19 mouse cellular contexts compared by ENCODE assay signal in the genomic region with DNA sequence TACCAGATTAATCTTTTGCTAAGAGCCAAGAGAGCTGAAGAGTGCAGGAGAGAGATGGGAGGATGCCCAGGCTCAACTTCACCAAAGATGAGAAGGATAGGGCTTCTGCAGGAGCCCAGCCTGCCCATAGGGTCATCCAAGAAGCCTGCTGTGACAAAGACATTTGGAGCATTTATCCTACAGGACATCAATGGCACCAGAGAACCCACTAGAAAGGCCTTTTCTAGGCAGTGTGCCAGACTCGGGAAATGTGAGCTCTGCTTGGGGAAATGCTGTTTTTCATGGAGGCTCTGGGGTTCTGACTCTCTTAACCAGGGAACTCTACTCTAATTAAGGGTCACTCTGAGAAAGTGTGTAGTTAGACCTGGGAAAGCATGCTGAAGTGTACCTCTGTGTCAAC.
A peak's percentile ranks its signal among the peaks of the same experiment; 100 is the strongest.
DNase-seq lines count a peak whose midpoint lies in the region; ATAC-seq and TF ChIP-seq lines count a peak whose summit lies in the region.
"Had no signal": no experiment of that assay in that cellular context is flagged by ENCODE, and none has a peak within 500 bp of the region (broad histone marks: within the 10 kb centered on the region; RNA-seq: fewer than 3 reads in every experiment).

No protein-coding gene starts in this region.

- H3K9me3 ChIP-seq in embryonic facial prominence, embryonic 12.5 days, result no peaks in the 10 kb centered on the region
- H3K9me3 ChIP-seq in embryonic facial prominence, embryonic 10.5 days, result no peaks in the 10 kb centered on the region
- no peaks in the 10 kb centered on the region for H3K9me3 ChIP-seq in lung, embryonic 16.5 days (ENCODE audit: control insufficient read depth, low read length)
- no peaks in the 10 kb centered on the region for H3K9me3 ChIP-seq in limb, embryonic 14.5 days (ENCODE audit: control insufficient read depth, low read length)
- H3K9me3 ChIP-seq: forebrain, embryonic 15.5 days; heart, embryonic 12.5 days; hindbrain, embryonic 12.5 days; midbrain, embryonic 13.5 days; neural tube, embryonic 12.5 days had no signal

- no peak overlapping the region for H3K27ac ChIP-seq in embryonic facial prominence, embryonic 12.5 days
- no peak overlapping the region for H3K27ac ChIP-seq in embryonic facial prominence, embryonic 10.5 days (replicated peaks)
- H3K27ac ChIP-seq in lung, embryonic 16.5 days (ENCODE audit: low read length), result peak overlapping the region; percentile 43
- H3K27ac ChIP-seq in limb, embryonic 14.5 days (replicated peaks; ENCODE audit: low read depth, low read length), result no peak overlapping the region
- no peak overlapping the region for H3K27ac ChIP-seq in layer of hippocampus, adult 2 months
- H3K27ac ChIP-seq: forebrain, embryonic 15.5 days; hindbrain, embryonic 12.5 days; midbrain, embryonic 13.5 days; neural tube, embryonic 12.5 days had no signal

- no peak overlapping the region for H3K9ac ChIP-seq in embryonic facial prominence, embryonic 12.5 days
- H3K9ac ChIP-seq in lung, embryonic 16.5 days (ENCODE audit: low read length), result no peak overlapping the region
- H3K9ac ChIP-seq in limb, embryonic 14.5 days (ENCODE audit: low read depth, low read length, severe bottlenecking), result no peak overlapping the region
- H3K9ac ChIP-seq: forebrain, embryonic 15.5 days; heart, embryonic 12.5 days; hindbrain, embryonic 12.5 days; midbrain, embryonic 13.5 days; neural tube, embryonic 12.5 days had no signal

- no peak overlapping the region for H3K4me2 ChIP-seq in embryonic facial prominence, embryonic 12.5 days (replicated peaks)
- no peak overlapping the region for H3K4me2 ChIP-seq in lung, embryonic 16.5 days (ENCODE audit: low read depth, low read length)
- no peak overlapping the region for H3K4me2 ChIP-seq in limb, embryonic 14.5 days (replicated peaks; ENCODE audit: low read depth, low read length, severe bottlenecking)
- H3K4me2 ChIP-seq: forebrain, embryonic 15.5 days; heart, embryonic 12.5 days; hindbrain, embryonic 12.5 days; liver, embryonic 11.5 days; midbrain, embryonic 13.5 days; neural tube, embryonic 12.5 days had no signal

- ATAC-seq in embryonic facial prominence, embryonic 12.5 days (ENCODE audit: insufficient number of reproducible peaks, insufficient read depth, low FRiP score, low TSS enrichment), result 0 out of 2 replicates have a peak, but pooled peaks have one; percentile 35
- peak; percentile 60 for ATAC-seq in lung, embryonic 16.5 days (ENCODE audit: low read depth)
- no peak; the same call in 1 of the 2 replicates for ATAC-seq in limb, embryonic 14.5 days (ENCODE audit: low FRiP score, low read depth)
- ATAC-seq: forebrain, embryonic 15.5 days; intestine, postnatal 0 days; midbrain, embryonic 13.5 days had no signal

- TF ChIP-seq POLR2A in limb, embryonic 14.5 days (IDR thresholded peaks at IDR 0.05; ENCODE audit: borderline replicate concordance, extremely low read depth, insufficient read depth, insufficient read length), result no peak

- no peak for TF ChIP-seq CTCF in layer of hippocampus, adult 2 months (conservative IDR thresholded peaks at IDR 0.05)

- H3K4me3 ChIP-seq in embryonic facial prominence, embryonic 12.5 days, result no peak overlapping the region
- no peak overlapping the region for H3K4me3 ChIP-seq in embryonic facial prominence, embryonic 10.5 days
- H3K4me3 ChIP-seq in lung, embryonic 16.5 days (ENCODE audit: low read length), result no peak overlapping the region
- no peak overlapping the region for H3K4me3 ChIP-seq in limb, embryonic 14.5 days (replicated peaks; ENCODE audit: low read length)
- H3K4me3 ChIP-seq in layer of hippocampus, adult 2 months, result no peak overlapping the region
- H3K4me3 ChIP-seq: forebrain, embryonic 15.5 days; heart, embryonic 12.5 days; hindbrain, embryonic 12.5 days; midbrain, embryonic 13.5 days; neural tube, embryonic 12.5 days had no signal

- no peaks in the 10 kb centered on the region for H3K4me1 ChIP-seq in embryonic facial prominence, embryonic 12.5 days
- H3K4me1 ChIP-seq in embryonic facial prominence, embryonic 10.5 days, result no peaks in the 10 kb centered on the region
- peaks cover 5% of the 10 kb centered on the region; the same call in 1 of the 2 replicates for H3K4me1 ChIP-seq in lung, embryonic 16.5 days (replicated peaks; ENCODE audit: control insufficient read depth, insufficient read depth, low read length)
- H3K4me1 ChIP-seq in limb, embryonic 14.5 days (ENCODE audit: control insufficient read depth, insufficient read depth, low read length), result no peaks in the 10 kb centered on the region
- H3K4me1 ChIP-seq: forebrain, embryonic 15.5 days; heart, embryonic 12.5 days; hindbrain, embryonic 12.5 days; midbrain, embryonic 13.5 days; neural tube, embryonic 12.5 days had no signal

- no peak for DNase-seq in embryonic facial prominence, embryonic 10.5 days (ENCODE audit: low spot score)
- no peak for DNase-seq in lung, postnatal 36 days
- peak; percentile 7 for DNase-seq in cerebellum, adult 8-10 months
- peak; percentile 35 for DNase-seq in limb, embryonic 14.5 days (ENCODE audit: low spot score)
- no peak for DNase-seq in testis, postnatal 10 days (ENCODE audit: low spot score)
- DNase-seq in layer of hippocampus, adult 2 months (ENCODE audit: low spot score in 2 of 2), result no peak
- DNase-seq: adrenal gland, postnatal 14 days; kidney, postnatal 4 days; lung, postnatal 14 days; thymus, postnatal 25 days had no signal

- H3K36me3 ChIP-seq in embryonic facial prominence, embryonic 12.5 days, result no peaks in the 10 kb centered on the region
- H3K36me3 ChIP-seq in embryonic facial prominence, embryonic 10.5 days (replicated peaks), result no peaks in the 10 kb centered on the region
- no peaks in the 10 kb centered on the region for H3K36me3 ChIP-seq in lung, embryonic 16.5 days (ENCODE audit: control insufficient read depth, insufficient read depth, low read length)
- no peaks in the 10 kb centered on the region for H3K36me3 ChIP-seq in limb, embryonic 14.5 days (ENCODE audit: control insufficient read depth, insufficient read depth, low read length)
- H3K36me3 ChIP-seq: forebrain, embryonic 15.5 days; heart, embryonic 12.5 days; hindbrain, embryonic 12.5 days; midbrain, embryonic 13.5 days; neural tube, embryonic 12.5 days had no signal

- no peaks in the 10 kb centered on the region for H3K27me3 ChIP-seq in embryonic facial prominence, embryonic 12.5 days
- no peaks in the 10 kb centered on the region for H3K27me3 ChIP-seq in embryonic facial prominence, embryonic 10.5 days (replicated peaks; ENCODE audit: low read depth, poor library complexity, severe bottlenecking)
- H3K27me3 ChIP-seq in lung, embryonic 16.5 days (ENCODE audit: control insufficient read depth, insufficient read depth, low read depth, low read length), result no peaks in the 10 kb centered on the region
- no peaks in the 10 kb centered on the region for H3K27me3 ChIP-seq in limb, embryonic 14.5 days (ENCODE audit: control insufficient read depth, insufficient read depth, low read length)
- H3K27me3 ChIP-seq: forebrain, embryonic 15.5 days; heart, embryonic 12.5 days; hindbrain, embryonic 12.5 days; midbrain, embryonic 13.5 days; neural tube, embryonic 12.5 days had no signal

- WGBS in embryonic facial prominence, embryonic 12.5 days, result 57% methylated on average over 1 of the region's 1 CpGs
- WGBS in embryonic facial prominence, embryonic 10.5 days, result 63% methylated on average over 1 of the region's 1 CpGs
- WGBS in lung, embryonic 16.5 days, result 29% methylated on average over 1 of the region's 1 CpGs
- WGBS in limb, embryonic 14.5 days, result 43% methylated on average over 1 of the region's 1 CpGs

Comparison
In these comparisons a context has a peak if more than half of its experiments do, and no peak if none do; other contexts are left out.
1. DNase-seq: peak in cerebellum, adult 8-10 months (single experiment) and limb, embryonic 14.5 days (single experiment); none in embryonic facial prominence, embryonic 10.5 days (single experiment), lung, postnatal 36 days (single experiment), testis, postnatal 10 days (single experiment) and layer of hippocampus, adult 2 months (0 of 2).